Mouse (Mus musculus): ENCODE results near the gene Rita1. TPM values are rescaled to one million over a fixed set of nuclear protein-coding genes. Genes with fewer than 3 reads are reported as not detected.

The Rita1 gene
- total RNA-seq, 2 experiments from 2014 or later, result 4.3 to 5.3 TPM

GRCm38 (mm10) chr5:120631128-120631527 is 18.7 kb upstream of the Rita1 start:
- no peak for DNase-seq
- intact Hi-C loops (cut with DNase I; ENCODE audit: low total_unique reads), result no loop called here

- intact Hi-C loops (cut with DNase I; ENCODE audit: low total_unique reads), result no loop called here
- DNase-seq, result no peak
These were observed 16.2 kb upstream of the Rita1 start for GRCm38 (mm10) chr5:120628624-120629023.

- intact Hi-C loops (cut with DNase I; ENCODE audit: low total_unique reads), result no loop called here
These were observed 15.3 kb upstream of the Rita1 start for GRCm38 (mm10) chr5:120627515-120628300.

GRCm38 (mm10) chr5:120626399-120626798 is 14.0 kb upstream of the Rita1 start:
- no peak for DNase-seq
- intact Hi-C loops (cut with DNase I; ENCODE audit: low total_unique reads), result no loop called here

More at GRCm38 (mm10) chr5:120627515-120628300, 15.3 kb upstream of the Rita1 start:
- no peak for DNase-seq

GRCm38 (mm10) chr5:120624427-120624826 is 12.0 kb upstream of the Rita1 start:
- intact Hi-C loops (cut with DNase I; ENCODE audit: low total_unique reads), result no loop called here
- DNase-seq, result no peak

GRCm38 (mm10) chr5:120622198-120622851 is 9.9 kb upstream of the Rita1 start:
- intact Hi-C loops (cut with DNase I; ENCODE audit: low total_unique reads), result no loop called here

GRCm38 (mm10) chr5:120621846-120622197 is 9.4 kb upstream of the Rita1 start:
- intact Hi-C loops (cut with DNase I; ENCODE audit: low total_unique reads), result loop anchor here (2.0 kb wide), 1 partner anchor 55 kb away; no protein-coding TSS in a partner anchor
- no peak for DNase-seq

More at GRCm38 (mm10) chr5:120622198-120622851, 9.9 kb upstream of the Rita1 start:
- DNase-seq, result no peak

GRCm38 (mm10) chr5:120621078-120621765 is 8.8 kb upstream of the Rita1 start:
- intact Hi-C loops (cut with DNase I; ENCODE audit: low total_unique reads), result loop anchor here (2.0 kb wide), 1 partner anchor 56 kb away; no protein-coding TSS in a partner anchor

GRCm38 (mm10) chr5:120620375-120621077 is 8.1 kb upstream of the Rita1 start:
- peak; percentile 78 for DNase-seq
- intact Hi-C loops (cut with DNase I; ENCODE audit: low total_unique reads), result loop anchor here (2.0 kb wide), 1 partner anchor 56 kb away; no protein-coding TSS in a partner anchor

More at GRCm38 (mm10) chr5:120621078-120621765, 8.8 kb upstream of the Rita1 start:
- no peak for DNase-seq

GRCm38 (mm10) chr5:120619201-120619600 is 6.8 kb upstream of the Rita1 start:
- DNase-seq, result no peak
- intact Hi-C loops (cut with DNase I; ENCODE audit: low total_unique reads), result no loop called here

GRCm38 (mm10) chr5:120618778-120619177 is 6.4 kb upstream of the Rita1 start:
- DNase-seq, result no peak
- intact Hi-C loops (cut with DNase I; ENCODE audit: low total_unique reads), result no loop called here

GRCm38 (mm10) chr5:120615903-120616302 is 3.5 kb upstream of the Rita1 start:
- intact Hi-C loops (cut with DNase I; ENCODE audit: low total_unique reads), result no loop called here
- no peak for DNase-seq

GRCm38 (mm10) chr5:120612822-120613604 is 624 bp upstream of the Rita1 start:
- intact Hi-C loops (cut with DNase I; ENCODE audit: low total_unique reads), result no loop called here
- DNase-seq, result peak; percentile 100

- intact Hi-C loops (cut with DNase I; ENCODE audit: low total_unique reads), result no loop called here
- DNase-seq, result no peak
These were observed 973 bp downstream of the Rita1 start for GRCm38 (mm10) chr5:120611416-120611815.

- intact Hi-C loops (cut with DNase I; ENCODE audit: low total_unique reads), result no loop called here
- DNase-seq, result no peak
These were observed 1.5 kb downstream of the Rita1 start for GRCm38 (mm10) chr5:120610906-120611305.

GRCm38 (mm10) chr5:120609246-120609775 is 3.1 kb downstream of the Rita1 start:
- intact Hi-C loops (cut with DNase I; ENCODE audit: low total_unique reads), result loop anchor here (5.0 kb wide), 1 partner anchor 102 kb away; no protein-coding TSS in a partner anchor
- no peak for DNase-seq

- no peak for DNase-seq
- intact Hi-C loops (cut with DNase I; ENCODE audit: low total_unique reads), result loop anchor here (5.0 kb wide), 1 partner anchor 100 kb away; no protein-coding TSS in a partner anchor
These were observed 5.1 kb downstream of the Rita1 start for GRCm38 (mm10) chr5:120607335-120607734.

GRCm38 (mm10) chr5:120606590-120607200 is 5.7 kb downstream of the Rita1 start:
- intact Hi-C loops (cut with DNase I; ENCODE audit: low total_unique reads), result loop anchor here (5.0 kb wide), 1 partner anchor 99 kb away; no protein-coding TSS in a partner anchor
- DNase-seq, result no peak
